Mouse (Mus musculus) kidney, postnatal 36 days (tissue): ENCODE measurements around the gene Maml1.
"Not testable (repeated sequence)": the region's sequence is repeated elsewhere in the genome, so short reads cannot be mapped to it uniquely, and the experiment has no call there.

Experiments used
- DNase-seq, 2 experiments: peaks; one replicate each; pipeline ENCODE4 v3.0.0; 2021 to 2022; ENCODE audit warnings: mixed read lengths in 2 of 2

Gene Maml1

DNA sequence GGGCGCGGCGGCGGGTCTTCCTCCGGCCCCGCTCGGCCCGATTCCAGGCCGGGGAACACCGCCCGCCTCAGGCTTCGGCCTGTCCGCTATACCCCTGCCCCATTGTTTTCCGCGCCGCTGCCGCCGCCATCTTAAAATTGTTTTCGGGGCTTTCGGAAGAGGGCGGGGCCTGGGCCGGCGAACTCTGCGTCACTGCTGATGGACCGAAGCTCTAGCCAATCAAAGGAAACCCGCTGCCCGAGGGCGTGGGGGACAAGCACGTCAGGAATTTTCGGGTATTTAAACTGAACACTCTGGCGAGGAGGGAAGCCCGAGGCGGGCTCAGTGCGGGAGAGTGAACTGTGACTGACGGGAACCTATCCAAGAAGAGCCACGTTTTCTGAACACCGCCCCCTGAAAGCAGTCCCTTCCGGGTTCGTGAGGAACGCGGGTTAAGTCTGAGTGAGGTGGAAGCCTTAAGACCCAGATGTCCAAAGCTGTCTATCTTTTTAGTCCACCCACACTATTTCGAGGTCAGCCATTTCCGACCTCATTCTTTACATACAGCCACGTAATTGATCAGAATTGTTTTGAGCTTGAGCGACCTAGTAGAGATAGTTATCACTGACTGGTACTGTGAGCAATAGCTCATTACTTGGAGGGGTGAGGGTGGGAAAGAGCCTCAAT, at the start of gene Maml1:
Gene Maml1, minus strand, starts transcription at position 122 of the 666 bp plus-strand sequence.
- DNase-seq, result peak; percentile 98 to 99

GRCm38 (mm10) chr11:50336891-50337290, 44.8 kb upstream of the Maml1 start:
- DNase-seq, result no peak

GRCm38 (mm10) chr11:50336126-50336525, 44.0 kb upstream of the Maml1 start:
- no peak for DNase-seq

DNA sequence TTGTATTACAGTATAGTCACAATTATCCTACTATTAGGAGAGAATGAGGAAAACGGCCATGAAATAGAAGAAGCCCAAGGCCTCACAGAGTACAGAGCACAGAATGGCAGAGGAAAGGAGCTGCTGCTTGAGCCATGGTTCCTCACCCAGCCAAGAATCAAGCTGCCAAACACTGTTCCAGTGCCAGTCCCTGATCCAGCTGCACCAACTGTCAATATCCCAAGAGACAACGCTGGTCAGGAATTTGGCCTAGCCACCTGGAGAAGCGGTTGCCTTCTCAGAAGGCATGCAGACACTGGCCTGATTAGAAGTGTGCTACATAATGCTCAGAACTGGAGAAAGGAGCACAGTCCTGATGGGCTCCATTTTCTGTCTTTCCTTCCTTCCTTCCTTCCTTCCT, 41.1 kb upstream of the Maml1 start:
- DNase-seq, result no peak

GRCm38 (mm10) chr11:50329378-50329777, 37.3 kb upstream of the Maml1 start:
- DNase-seq, result no peak

- DNase-seq, result no peak
Observed at GRCm38 (mm10) chr11:50328075-50328625, 36.0 kb upstream of the Maml1 start.

- no peak for DNase-seq
Observed at GRCm38 (mm10) chr11:50326302-50326966, 34.3 kb upstream of the Maml1 start.

DNA sequence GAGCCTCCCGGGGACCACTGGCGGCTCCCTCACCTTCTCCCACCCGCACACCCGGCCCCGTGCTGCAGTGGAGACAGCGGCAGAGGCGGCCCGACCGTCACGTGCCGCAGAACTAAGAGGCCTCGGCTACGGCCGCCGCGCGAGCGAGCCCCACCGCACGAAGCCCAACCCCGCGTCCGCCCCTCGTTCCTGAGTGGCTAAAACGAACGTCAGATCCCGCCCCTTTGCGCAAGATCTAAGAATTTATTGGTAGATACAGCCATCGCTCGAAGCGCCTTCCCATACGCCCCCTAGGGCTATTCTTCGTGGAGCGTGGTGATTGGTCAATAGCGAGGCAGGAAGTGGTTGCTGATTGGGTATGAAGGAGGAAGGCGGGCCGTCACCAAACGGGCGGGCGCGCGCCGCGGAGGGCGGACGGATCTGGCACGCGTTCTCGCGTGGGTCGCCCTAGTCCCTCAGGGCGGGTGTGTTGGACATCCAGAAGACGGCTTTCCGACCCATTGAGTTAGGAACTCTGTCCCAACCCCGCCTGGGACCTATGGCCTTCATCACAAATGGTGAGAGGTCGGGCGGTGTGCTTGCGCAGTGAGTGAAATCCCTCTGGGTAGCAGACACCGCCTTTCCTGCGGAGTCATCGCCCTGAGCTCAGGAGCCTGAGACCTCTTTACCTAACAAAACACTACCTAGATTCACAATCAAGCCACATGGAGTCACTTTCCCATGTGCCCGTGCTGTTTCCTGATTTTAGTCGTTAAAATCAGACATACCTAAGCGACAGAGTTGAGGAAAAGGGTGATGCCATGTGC, 33.6 kb upstream of the Maml1 start, which contains the start of gene Canx:
Gene Canx, minus strand, starts transcription at position 178 of the 806 bp plus-strand sequence.
- DNase-seq, result peak; percentile 97 to 99

DNA sequence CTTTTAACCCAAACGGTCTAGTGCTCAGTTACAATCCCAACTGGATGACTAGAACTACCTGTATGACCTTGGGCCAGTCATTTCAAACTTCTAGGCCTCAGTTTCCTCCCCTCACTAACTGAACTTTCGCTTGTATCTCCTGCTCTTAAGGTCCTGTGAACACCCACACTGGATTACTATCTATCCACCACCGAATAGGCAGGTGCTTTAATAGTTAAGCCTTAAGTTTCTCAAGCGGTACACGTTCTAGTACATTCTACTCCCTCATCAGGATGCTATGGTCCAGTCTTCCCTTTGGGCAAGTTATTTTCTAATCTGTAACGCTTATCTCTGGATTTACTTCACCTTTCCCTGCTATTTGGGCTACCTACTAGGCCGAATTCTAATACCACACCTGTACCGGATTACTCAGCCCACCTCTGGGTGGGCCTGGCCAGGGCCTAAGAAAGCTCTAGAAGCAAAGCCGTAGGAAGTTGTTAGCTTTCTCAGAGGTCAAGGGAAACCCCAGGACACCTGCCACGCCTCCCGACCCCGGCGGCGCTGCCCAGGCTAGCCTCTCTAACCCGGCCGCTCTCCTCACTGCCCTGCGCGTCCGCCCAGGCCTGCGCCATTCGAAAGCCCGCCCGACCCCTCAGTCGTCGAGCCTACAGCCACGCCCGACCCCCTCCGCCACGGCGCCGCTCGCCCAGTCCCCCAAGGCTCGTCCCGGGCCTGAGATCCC, 32.8 kb upstream of the Maml1 start:
- peak; percentile 56 to 71 for DNase-seq

DNA sequence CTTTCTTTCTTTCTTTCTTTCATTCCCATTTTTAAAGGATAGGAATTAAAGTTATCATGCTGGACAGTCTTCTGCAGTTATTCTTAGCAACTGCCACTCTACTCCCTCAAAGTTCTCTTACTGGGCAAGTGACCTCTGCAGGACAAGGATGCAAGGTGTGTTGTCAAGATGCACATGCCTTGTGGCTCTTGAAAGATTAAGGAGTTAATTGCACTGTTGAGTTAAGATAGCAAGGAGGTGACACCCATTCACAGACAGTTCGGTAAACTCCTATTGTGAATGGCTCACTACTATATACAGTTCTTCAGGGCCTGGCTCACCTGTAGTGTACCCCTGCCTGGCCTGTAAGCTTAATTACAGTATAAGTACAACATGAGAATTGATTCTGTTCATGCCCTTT, 31.7 kb upstream of the Maml1 start:
- no peak for DNase-seq

DNA sequence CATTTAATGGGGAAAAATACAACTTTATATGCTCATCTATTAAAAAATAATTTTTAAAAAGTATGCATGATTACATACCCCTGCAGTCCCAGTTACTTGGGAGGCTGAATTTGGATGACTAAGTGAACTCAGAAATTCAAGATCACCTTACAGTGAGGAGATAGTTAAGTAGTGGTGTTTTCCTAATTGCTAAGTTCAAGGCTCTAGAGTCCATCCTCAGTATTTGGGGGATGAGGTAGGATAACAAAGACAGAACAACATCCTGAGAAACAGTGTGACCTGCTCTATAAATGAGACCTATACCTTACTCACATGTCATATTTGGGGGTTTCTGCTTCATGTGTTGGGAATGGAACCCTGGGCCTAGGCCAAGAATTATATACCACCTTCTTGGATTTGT, 30.2 kb upstream of the Maml1 start:
- DNase-seq, result no peak

- DNase-seq, result no peak
Observed at GRCm38 (mm10) chr11:50321239-50321638, 29.1 kb upstream of the Maml1 start.

DNA sequence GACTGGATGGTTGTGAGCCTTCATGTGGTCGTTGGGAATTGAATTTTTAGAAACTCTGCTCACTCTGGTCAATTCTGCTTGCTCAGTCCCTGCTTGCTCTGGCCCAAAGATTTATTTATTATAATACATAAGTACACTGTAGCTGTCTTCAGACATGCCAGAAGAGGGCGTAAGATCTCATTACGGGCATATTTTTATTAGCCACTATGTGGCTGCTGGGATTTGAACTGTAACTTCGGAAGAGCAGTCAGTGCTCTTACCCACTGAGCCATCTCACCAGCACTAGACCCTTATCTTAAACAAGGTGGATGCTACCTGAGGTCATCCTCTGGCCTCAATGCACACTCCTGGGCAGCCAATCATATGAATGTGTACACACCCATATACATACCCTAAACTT, 27.2 kb upstream of the Maml1 start:
- not testable (repeated sequence) for DNase-seq

GRCm38 (mm10) chr11:50312803-50313202, 20.7 kb upstream of the Maml1 start:
- DNase-seq, result no peak

DNA sequence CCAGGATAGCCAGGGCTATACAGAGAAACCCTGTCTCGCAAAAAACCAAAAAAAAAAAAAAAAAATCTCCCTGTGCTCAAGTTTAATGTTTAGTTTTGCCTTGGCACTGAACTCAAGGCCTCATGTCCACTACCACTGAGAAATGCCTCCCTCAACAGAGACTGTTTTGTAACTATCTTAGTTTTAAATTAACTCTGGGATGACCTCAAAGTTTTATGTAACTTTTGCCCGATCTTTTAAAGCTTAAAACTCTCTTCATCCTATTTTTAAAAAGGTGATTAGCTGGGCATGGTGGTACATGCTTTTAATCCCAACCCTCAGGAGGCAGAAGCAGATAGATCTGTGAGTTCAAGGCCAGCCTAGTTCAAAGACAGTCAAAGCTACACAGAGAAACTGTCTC, 11.3 kb upstream of the Maml1 start:
- DNase-seq, result peak in 1 of 2 experiments; percentile 73

GRCm38 (mm10) chr11:50291321-50292165, 568 bp downstream of the Maml1 start:
- DNase-seq, result peak; percentile 30 to 65

DNA sequence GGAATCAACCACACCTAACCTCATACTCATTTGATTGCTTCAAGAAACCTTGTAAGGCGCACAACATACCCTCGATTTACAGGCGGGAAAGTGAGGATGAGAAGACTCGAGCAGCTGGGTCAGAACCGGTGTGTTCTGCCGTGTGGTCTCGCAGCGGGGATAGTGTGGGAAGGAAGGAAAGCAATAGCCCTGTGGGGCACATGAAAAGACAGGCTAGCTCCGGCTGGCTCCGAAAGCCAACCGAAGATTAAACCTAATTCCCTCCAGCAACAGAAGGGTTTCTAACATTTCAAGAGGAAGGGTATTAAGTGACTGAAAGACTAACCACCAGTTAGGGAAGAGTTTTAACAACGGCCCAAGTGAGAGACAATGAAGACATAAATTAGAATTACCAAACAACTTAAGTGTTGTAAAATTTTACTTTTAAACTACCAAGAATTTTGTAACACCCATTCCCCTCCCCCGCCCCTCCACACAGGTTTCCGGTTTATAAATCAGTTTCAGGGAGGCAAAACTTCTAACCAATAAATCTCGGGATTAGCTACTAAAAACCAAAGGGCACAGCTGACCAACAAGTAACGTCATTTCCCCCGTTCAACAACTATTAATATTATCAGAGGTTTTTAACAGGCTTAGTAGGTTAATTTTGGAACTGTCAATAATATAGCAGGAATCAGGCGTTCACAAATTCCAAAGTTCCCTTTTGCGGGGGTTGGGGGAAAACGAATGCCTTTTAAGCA, 1.5 kb downstream of the Maml1 start:
- peak; percentile 46 to 48 for DNase-seq

DNA sequence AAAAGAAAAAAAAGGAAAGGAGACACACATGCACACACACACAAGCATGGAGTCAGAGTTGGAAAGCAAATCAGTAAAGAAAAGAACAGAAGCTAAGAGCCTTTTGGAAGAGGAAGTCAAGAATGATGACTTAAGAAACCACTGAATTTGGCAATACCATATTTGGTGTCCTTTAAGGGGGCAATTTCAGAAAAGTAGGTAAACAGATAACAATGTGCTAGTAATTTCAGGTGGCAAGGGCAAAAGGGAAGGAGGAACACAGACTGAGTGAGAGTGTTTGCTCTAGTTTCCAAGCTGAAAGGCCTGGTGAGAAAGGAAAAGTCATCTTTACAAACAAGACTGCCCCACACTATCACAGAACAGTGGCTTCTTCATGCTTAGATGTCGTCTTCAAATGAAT, 5.7 kb downstream of the Maml1 start:
- no peak for DNase-seq

- peak; percentile 33 to 54 for DNase-seq
Observed at GRCm38 (mm10) chr11:50285696-50286095, 6.4 kb downstream of the Maml1 start.

DNA sequence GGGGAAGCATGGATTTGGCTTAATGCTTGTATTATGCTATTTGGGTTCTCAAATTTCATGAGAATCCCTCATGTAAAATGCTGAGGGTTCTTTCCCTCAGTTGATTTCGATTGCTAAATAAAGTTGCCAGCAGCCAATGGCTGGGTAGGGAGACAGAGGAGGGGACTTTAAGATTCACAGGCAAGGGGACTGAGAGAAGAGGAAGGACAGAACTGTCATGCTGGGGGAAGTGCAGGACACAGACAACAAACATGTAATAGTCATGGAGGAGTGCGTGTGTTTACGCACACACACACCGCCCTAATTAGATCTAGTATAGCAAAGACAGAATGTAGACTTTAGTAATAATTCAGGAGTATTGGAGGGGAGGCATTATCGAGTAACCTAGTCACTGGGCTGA, 6.8 kb downstream of the Maml1 start:
- DNase-seq, result no peak

DNA sequence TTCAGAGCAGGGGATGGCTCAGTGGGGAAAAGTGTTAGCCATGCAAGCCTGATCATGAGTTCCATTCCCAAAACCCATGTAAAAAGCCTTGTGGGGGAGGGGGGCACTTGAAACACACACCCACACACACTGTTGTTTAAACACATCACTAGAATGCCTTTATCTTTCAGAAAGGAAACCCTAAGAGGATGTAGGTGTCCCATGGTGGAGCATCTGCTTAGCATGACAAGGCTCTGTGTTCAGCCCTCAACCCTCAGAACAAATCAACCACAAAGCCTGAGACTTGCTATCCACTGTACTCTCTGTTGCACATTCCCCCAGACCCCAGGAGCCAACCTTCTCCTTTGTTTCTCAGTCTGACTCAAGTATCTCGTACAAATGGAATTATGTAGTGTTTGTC, 12.1 kb downstream of the Maml1 start:
- no peak for DNase-seq
